Mouse (Mus musculus) G1E (cell line): ENCODE data around the gene Odf2. TPM values are rescaled to one million over a fixed set of nuclear protein-coding genes. Genes with fewer than 3 reads are reported as not detected.

Source experiments
- ATAC-seq: 2 replicates; pipeline ENCODE4 v1.8.0; 2016; ENCODE audit warnings: mild to moderate bottlenecking; ENCODE audit not compliant: insufficient number of reproducible peaks, poor library complexity, low FRiP score, severe bottlenecking; ENCODE audit errors: extremely low read depth
- DNase-seq: peaks from one replicate; pipeline ENCODE4 v3.0.0; 2012; ENCODE audit warnings: low spot score
- H3K27me3 ChIP-seq: 2 replicates; pipeline ENCODE4 v1.6.1; 2012; ENCODE audit warnings: mild to moderate bottlenecking, low read length, inconsistent platforms; ENCODE audit not compliant: insufficient read depth
- H3K36me3 ChIP-seq: replicated peaks from 2 replicates; pipeline ENCODE3; 2012; ENCODE audit warnings: mild to moderate bottlenecking, inconsistent platforms
- H3K4me1 ChIP-seq: 2 replicates; pipeline ENCODE4 v1.6.1; 2012; ENCODE audit warnings: low read depth, low read length, inconsistent platforms, mixed read lengths; ENCODE audit not compliant: insufficient read depth
- H3K4me3 ChIP-seq: 2 replicates; pipeline ENCODE4 v1.5.1; 2012; ENCODE audit warnings: low read depth, mild to moderate bottlenecking, inconsistent platforms, low read length, moderate library complexity, mixed read lengths
- H3K9me3 ChIP-seq: replicated peaks from 2 replicates; pipeline ENCODE4 v1.6.1; 2012; ENCODE audit warnings: inconsistent platforms
- CTCF ChIP-seq: IDR thresholded peaks from 2 replicates; pipeline ENCODE4 v1.5.1; 2012; ENCODE audit warnings: low read depth, low read length, inconsistent platforms, mixed read lengths
- GATA1 ChIP-seq: IDR thresholded peaks from 2 replicates; pipeline ENCODE4 v1.6.1; 2012; ENCODE audit warnings: borderline replicate concordance, low read length, inconsistent platforms, mixed read lengths
- GATA2 ChIP-seq: IDR thresholded peaks from 2 replicates; pipeline ENCODE4 v1.6.1; 2012; ENCODE audit warnings: low read depth, low read length, inconsistent platforms, borderline replicate concordance
- POLR2AphosphoS5 ChIP-seq: IDR thresholded peaks from 2 replicates; pipeline ENCODE4 v1.6.1; 2012; ENCODE audit warnings: low read depth, low read length, inconsistent platforms; ENCODE audit not compliant: insufficient replicate concordance
- TAL1 ChIP-seq: conservative IDR thresholded peaks from 2 replicates; pipeline ENCODE4 v1.6.1; 2012; ENCODE audit warnings: low read depth, low read length, inconsistent platforms, mixed read lengths
- polyA plus RNA-seq: library from polyadenylated mRNA; stranded (reverse); fragments of >175 nt; gene quantifications from 2 replicates; pipeline ENCODE4 v1.2.3, GENCODE M21; 2012
- total RNA-seq, 2 experiments: library from RNA; stranded (forward) in 1 of 2; stranded (reverse) in 1 of 2; fragments of 200-1000 nt in 1 of 2; fragments of >200 nt in 1 of 2; fragmentation: Nextera tagmentation in 1 of 2; gene quantifications; 2 replicates each; pipeline ENCODE4 v1.2.3; 2014 to 2017

Gene Odf2
- total and polyA plus RNA-seq, 3 experiments, result 24.1 to 158 (median 70.9) TPM

- Histone ChIP-seq H3K36me3 (peaks cover 76% of the 10 kb centered on the region), H3K4me1 (peaks cover 6% of the 10 kb centered on the region), H3K27me3 (no peaks in the 10 kb centered on the region), H3K9me3 (peaks cover 2% of the 10 kb centered on the region; the same call in 1 of the 2 replicates), H3K4me3 (no peak overlapping the region)
- no peak for ATAC-seq
- no peak for DNase-seq
- TF ChIP-seq POLR2AphosphoS5 (no peak), GATA1 (no peak), CTCF (no peak), TAL1 (no peak), GATA2 (no peak)
Observed at GRCm38 (mm10) chr2:29846061-29846853, 42.8 kb upstream of the Odf2 start.

GRCm38 (mm10) chr2:29846911-29847310 lies 42.1 kb upstream of the Odf2 start:
- ATAC-seq, result no peak
- peaks cover 2% of the 10 kb centered on the region; the same call in 1 of the 2 replicates for H3K9me3 ChIP-seq
- H3K4me3 ChIP-seq, result no peak overlapping the region
- no peak for DNase-seq
- H3K36me3 ChIP-seq, result peaks cover 69% of the 10 kb centered on the region
- TF ChIP-seq GATA2 (no peak), TAL1 (no peak), POLR2AphosphoS5 (no peak), CTCF (no peak), GATA1 (no peak)
- peaks cover 1% of the 10 kb centered on the region for H3K27me3 ChIP-seq
- H3K4me1 ChIP-seq, result peaks cover 6% of the 10 kb centered on the region

- Histone ChIP-seq H3K4me3 (no peak overlapping the region), H3K9me3 (peaks cover 2% of the 10 kb centered on the region; the same call in 1 of the 2 replicates), H3K27me3 (peaks cover 12% of the 10 kb centered on the region), H3K36me3 (peaks cover 48% of the 10 kb centered on the region), H3K4me1 (peaks cover 6% of the 10 kb centered on the region)
- ATAC-seq (no peak), DNase-seq (no peak)
- no peak for TF ChIP-seq POLR2AphosphoS5
- no peak for TF ChIP-seq GATA2
- TF ChIP-seq TAL1, result no peak
- TF ChIP-seq CTCF, result no peak
- TF ChIP-seq GATA1, result no peak
Observed at GRCm38 (mm10) chr2:29849041-29849440, 40.0 kb upstream of the Odf2 start.

GRCm38 (mm10) chr2:29849841-29850480 lies 39.1 kb upstream of the Odf2 start:
- Histone ChIP-seq H3K4me3 (no peak overlapping the region), H3K4me1 (peaks cover 6% of the 10 kb centered on the region), H3K27me3 (peaks cover 16% of the 10 kb centered on the region), H3K36me3 (peaks cover 39% of the 10 kb centered on the region), H3K9me3 (peaks cover 2% of the 10 kb centered on the region; the same call in 1 of the 2 replicates)
- TF ChIP-seq TAL1, result no peak
- TF ChIP-seq CTCF, result no peak
- TF ChIP-seq GATA2, result no peak
- TF ChIP-seq GATA1, result no peak
- no peak for TF ChIP-seq POLR2AphosphoS5
- DNase-seq, result no peak
- no peak for ATAC-seq

GRCm38 (mm10) chr2:29852957-29853485 lies 36.0 kb upstream of the Odf2 start:
- TF ChIP-seq CTCF (no peak), GATA1 (no peak), TAL1 (no peak), POLR2AphosphoS5 (no peak), GATA2 (no peak)
- Histone ChIP-seq H3K9me3 (no peaks in the 10 kb centered on the region), H3K27me3 (peaks cover 43% of the 10 kb centered on the region), H3K4me3 (no peak overlapping the region), H3K4me1 (peaks cover 6% of the 10 kb centered on the region), H3K36me3 (peaks cover 12% of the 10 kb centered on the region)
- DNase-seq (no peak), ATAC-seq (no peak)

- H3K4me3 ChIP-seq, result no peak overlapping the region
- TF ChIP-seq GATA1 (no peak), CTCF (no peak), TAL1 (no peak), POLR2AphosphoS5 (no peak)
- ATAC-seq (no peak), DNase-seq (no peak)
- H3K27me3 ChIP-seq, result peaks cover 50% of the 10 kb centered on the region
- peaks cover 6% of the 10 kb centered on the region for H3K4me1 ChIP-seq
- no peaks in the 10 kb centered on the region for H3K9me3 ChIP-seq
- H3K36me3 ChIP-seq, result peaks cover 5% of the 10 kb centered on the region
Observed at GRCm38 (mm10) chr2:29853736-29854135, 35.3 kb upstream of the Odf2 start.
